Mouse (Mus musculus) right cerebral cortex, adult 18-20 months (tissue): ENCODE measurements at regions not wholly inside any gene's neighbourhood (a gene's known extent, or its start where the extent isn't known, plus 50 kb on each side); places are given as distances from the start of the nearest gene placed in this dataset.
"Not testable (repeated sequence)": the region's sequence is repeated elsewhere in the genome, so short reads cannot be mapped to it uniquely, and the experiment has no call there.

Experiments used
- DNase-seq: peaks from one replicate; pipeline ENCODE4 v3.0.0; 2022; ENCODE audit warnings: mixed read lengths

DNA sequence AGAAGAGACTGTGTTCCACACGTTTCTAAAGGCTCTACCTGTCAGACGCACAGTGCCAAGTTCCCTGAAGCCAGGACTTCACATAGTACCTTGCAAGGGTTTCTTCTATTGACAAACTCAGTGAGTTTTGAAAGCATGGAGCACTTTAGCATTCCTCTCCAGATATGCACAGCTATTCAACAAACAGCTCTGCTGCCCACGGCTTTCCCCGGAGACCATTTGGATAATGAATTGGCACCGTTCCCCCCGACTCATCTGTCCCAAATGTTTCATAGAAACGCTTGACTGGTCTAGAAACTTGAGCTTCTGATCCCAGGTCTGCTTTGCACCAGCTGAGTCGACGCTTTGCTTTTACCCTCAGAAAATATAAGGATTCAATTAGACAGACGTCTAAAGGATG, 162.2 kb upstream of the St6galnac5 start:
- no peak for DNase-seq

DNA sequence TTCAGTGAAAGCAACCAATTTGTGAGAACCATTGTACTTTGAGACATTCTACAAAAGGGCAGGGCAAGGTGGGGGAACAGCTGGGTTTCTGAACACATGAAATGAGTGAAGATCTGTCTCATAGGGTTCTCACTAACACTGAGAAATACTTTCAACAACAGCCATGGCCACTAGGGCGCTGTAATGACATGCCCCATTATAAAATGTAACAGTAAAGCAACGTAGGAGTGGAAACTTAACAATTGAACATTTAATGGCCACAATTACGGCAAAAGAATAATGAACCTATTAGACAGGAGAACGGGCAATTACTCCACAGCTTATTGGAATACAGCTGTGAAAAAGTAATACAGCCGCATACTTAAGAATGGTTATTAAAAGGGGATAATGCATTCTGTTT, 158.9 kb upstream of the St6galnac5 start:
- no peak for DNase-seq

DNA sequence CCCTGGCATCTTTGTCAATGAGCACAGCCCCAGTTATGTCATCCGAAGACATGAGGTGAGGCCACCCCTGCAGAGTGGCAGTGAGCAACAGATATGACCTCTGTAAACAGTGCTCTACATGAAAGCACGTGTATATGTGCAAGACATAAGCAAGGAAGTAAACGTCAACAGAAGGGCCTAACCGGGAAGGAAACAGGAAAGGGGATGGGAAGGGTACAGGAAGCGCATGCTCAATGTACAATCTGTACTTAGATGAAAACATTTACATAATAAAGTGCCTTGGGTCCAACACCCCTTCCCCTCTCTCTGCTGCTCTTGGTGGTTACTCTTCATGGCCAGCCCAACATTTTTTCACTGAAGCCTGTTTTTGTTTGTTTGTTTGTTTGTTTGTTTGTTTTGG, 143.3 kb upstream of the St6galnac5 start:
- no peak for DNase-seq

DNA sequence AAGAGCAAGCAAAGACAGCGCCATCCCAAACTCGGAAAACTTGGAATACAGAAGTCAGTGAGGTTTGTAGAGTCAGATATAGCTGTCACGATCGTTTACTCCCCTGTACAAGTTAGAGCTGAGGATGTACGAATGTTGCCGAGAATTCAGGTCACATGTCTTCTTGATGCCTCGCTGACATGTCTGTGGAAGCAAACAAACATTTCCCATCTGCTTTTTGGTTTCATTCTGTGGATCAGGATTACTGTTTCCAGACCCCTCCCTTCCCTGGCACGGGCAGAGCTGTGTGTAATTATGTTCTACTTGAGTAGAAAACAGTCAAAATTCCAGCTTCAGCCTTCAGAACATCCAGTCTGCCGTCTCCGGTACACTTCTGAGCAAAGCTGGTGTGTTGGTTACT, 139.9 kb upstream of the St6galnac5 start:
- DNase-seq: no peak

DNA sequence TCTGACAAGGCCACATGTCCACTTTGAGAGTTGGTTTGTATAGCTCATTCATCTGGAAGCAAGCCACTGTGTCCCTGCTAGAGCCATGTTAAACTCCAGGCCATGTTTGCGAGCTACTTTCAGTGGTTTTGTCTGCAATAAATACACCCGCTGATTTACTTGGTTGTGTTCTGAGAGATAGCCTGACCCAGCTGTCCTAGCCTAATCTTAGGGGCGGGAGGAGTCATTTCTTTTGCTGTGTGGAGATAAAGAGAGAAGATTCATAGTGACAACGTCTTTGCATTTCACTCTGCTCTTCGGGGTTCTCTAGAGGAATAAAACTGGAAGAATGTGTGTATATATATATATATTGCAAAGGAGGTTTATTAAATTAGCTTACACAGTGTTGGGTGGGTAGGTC, 137.1 kb upstream of the St6galnac5 start:
- DNase-seq: no peak

DNA sequence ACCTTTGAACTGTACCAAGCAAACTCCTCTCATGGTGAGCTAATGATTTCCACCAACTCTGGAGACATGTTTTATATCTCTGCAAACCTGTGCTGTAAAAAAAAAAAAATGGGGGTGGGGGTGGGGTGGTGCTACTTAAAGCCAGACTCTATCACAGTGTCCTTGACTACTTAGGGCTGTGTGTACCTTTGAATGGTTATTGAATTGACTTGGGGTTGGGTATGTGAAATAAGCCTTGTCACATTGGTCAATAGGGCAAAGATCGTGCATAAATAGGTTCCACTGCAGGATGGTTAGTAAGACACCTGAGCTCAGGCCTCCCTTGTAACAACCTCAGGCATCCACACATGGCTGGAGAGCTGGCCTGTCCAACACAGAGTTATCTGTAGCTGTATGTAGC, 136.6 kb upstream of the St6galnac5 start:
- no peak for DNase-seq

DNA sequence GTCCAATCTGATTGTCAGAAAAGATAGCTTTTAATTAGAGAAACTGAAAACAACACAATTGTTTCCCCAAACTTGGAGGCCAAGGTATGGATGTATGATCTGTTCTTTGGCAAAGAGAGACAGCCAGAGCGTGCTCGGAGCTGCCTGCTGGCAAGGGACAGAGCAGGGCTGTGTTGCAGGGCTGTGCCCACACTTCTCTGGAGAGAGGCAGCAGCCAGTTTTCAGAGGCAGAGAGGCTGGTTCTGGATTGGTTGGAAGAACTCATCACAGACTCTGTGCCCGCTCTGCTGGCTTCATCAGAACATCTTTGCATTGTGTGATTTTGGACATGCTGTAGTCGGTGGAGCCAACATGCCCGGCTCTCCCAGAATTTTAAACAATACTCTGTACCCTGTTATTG, 123.5 kb upstream of the St6galnac5 start:
- peak; percentile 30 for DNase-seq

DNA sequence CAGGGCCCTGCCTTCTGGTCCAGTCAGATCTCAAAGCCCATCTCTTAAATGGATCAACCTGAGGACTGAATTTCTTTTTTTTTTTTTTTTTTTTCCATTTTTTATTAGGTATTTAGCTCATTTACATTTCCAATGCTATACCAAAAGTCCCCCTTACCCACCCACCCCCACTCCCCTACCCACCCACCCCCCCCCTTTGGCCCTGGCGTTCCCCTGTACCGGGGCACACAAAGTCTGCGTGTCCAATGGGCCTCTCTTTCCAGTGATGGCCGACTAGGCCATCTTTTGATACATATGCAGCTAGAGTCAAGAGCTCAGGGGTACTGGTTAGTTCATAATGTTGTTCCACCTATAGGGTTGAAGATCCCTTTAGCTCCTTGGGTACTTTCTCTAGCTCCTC, 108.5 kb upstream of the St6galnac5 start:
- not testable (repeated sequence) for DNase-seq

DNA sequence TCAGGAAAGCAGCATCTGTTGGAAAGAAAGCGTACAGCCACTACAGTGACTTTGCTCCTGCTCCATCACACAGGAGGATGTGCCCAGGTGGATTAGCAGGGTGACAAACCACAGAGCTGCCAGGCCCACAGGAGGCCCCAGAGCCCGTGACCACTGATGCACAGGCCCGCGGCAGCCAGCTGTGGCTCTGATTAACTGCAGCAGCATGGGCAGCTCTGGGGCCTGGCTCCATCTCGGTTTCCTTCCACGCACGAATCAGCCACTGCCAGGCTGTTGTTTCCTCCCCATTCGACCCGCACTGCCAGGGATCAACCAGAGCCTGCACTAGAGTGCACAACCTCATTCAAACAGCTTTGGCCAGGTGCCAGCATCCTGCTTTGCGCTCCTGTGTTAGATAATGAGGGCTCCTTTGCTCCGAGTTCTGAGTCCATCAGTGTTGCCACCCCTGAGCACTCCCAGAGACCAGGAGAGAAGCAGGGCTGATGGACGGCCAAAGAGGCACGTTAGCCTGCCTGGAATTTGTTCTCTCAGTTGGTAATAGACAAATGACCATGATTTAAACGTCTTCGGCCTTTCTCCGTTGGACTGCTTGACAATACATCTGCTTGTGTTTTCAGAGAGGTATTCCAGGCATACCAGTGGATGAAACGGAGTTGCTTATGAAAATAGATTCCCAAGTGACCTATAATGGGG, 103.2 kb upstream of the St6galnac5 start:
- peak; percentile 27 for DNase-seq

DNA sequence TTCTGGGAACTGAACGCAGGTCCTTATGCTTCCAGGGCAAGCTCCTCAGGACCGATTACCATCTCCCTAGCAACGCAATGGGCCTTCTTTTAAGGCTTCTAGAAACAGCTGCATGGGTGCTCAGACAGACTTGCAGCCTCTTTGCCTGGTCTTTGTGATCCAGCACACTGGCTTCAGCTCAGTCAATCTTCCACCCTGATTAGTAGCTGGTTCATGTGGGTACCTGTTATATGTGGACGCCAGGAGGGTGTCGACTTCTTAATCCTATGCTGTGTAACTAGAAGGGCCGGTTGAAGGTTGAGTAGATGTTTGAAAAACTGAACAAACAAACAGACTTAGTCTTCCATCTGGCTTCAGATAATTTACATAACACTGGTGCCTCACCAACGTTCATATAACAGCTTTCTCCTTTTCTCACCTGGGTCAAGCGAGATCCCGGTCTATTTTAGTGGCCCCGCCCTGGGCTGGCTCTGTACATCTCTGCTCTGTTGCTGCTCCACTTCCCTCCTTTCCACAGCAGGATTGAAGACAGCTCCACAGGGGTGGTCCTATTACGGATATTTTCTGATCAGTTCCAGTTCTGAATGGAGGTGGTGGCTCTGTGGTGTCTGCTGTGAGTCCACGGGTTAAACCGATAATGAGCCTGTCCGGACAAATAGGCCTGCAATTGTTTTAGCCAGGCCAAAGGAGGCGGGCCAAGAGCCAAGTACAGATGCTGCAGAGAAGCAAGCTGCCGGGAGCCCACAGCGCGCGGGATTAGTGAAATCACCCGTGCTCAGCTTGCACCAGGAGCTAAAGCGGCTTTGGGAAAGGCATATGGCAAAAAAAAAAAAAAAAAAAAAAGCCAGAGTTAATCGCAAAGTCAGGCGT, 102.4 kb upstream of the St6galnac5 start:
- peak; percentile 49 for DNase-seq

DNA sequence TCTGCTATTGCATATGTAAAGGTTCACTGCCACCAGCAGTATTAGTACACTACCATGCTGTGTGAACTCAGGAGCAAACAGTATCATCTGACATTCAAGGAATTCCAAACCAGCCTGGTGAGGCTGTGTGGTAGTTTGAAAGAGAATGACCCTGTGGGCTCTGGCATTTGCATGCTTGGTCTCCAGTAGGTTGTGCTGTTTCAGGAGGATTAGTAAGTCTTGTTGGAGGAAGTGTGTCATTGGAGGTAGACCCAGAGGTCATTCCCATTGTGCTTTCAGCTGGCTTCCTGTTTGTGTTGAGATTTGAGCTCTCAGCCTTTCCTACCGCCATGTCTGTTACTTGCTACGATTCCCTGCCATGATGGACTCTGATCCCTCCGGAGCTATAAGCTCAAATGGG, 98.3 kb upstream of the St6galnac5 start:
- DNase-seq: no peak

DNA sequence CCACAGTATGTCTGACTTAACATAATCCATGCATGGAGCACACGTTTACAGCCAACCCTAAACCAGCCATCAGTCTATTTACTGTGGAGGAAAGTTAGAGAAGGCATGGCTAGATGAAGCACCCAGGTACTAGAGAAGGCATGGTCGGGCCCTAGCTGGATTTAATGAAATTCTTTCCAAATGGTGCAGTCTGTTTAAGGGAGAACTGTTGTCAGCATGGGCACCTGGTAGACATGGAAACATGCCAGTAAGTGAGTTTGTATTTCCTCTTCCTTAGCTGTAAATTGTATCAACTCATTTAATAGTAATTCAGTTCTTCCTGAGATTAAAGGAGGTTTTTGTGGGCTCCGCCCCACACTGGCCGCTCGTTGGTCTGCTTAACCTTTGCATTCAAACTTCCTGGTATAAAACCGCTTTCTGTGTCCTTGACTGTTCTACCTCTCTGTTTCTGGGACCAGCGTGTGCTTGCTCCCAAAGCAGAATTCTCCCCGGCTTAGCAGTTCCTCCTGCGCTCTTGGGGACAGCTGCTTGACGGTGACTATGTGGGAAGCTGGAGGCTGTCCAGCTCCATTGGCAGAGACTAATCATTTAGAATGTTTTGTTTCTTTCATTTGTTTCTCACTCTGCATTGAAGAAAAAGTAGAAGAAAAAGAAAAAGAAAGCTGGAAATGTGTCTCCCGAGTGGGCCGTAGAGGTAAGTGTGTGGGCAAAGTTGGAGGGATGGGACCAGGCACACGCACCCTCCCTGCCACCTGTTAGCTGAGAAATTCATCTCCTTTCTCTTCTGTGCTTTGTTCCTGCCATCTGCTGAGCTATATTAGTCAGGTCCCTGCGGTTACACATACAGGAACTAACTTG, 96.0 kb upstream of the St6galnac5 start:
- DNase-seq: peak; percentile 89

DNA sequence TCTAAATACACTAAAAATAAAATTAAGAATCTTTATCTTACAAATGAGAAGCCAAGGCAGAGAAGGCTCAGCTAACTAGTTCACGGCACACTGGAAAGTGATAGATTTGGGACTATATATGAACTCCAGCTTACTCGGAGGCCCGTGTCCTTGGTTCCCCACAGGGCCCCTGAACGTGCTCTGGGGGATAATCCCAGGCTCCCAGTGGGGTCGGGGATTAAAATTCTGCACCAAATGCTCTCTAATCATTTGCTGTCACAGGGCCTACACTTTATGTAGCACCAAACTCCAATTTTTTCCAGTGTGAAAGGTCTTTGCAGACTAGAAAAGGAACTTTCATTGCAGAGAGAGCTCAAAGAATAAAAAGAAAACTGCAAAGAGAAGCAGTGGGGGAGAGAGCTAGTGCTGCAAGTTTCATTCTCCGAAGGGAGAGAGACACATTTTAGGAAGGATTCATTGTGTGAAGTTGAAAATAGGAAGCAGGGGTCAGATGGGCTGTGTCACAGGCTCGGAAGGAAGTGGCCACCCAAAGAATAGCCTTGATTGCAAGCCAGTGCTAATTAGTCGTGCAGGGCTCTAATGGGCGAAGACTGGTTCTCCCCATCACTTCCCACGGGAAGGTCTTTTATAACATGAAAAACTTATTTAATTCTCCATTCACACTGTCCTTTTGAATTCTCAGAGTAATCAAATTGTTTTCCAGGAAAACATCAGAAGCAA, 90.3 kb upstream of the St6galnac5 start:
- DNase-seq: no peak

DNA sequence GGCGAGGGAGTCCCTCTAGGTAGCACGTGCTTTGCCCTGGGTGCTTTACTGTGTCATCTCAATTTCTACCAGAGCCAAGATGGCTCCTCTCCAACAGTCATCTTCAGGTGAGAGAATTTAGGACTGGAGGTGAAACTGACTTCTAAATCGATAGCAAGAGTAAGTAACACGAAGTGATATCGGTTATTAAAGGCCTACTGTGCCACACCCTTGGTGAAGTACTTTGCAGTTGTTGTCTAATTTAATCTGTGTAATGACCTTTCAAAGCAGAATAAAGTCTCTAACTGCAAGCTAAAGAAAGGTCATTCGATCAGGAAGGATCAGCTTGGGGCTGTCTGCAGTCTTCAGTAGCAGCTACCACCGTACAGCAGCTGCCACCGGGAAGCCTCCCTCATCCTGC, 89.5 kb upstream of the St6galnac5 start:
- DNase-seq: no peak

DNA sequence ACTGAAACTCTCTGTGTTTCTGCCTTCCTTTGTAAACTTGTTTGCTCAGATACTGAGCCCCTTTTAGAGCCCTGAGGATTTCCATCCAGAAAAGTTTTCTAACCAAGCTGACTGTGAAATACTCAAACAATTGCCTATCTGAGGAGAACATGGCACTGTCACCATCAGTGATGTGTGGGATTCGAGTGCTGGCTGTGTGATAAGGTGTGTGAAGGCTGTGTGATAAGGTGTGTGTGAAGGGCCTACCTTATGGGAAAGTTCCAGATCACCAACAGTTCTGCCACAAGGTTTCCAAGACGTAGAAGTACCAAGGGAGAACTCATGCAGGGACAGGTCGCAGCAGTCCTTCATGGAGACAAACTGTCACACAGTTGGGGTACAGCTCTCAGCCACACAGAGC, 89.1 kb upstream of the St6galnac5 start:
- DNase-seq: no peak

DNA sequence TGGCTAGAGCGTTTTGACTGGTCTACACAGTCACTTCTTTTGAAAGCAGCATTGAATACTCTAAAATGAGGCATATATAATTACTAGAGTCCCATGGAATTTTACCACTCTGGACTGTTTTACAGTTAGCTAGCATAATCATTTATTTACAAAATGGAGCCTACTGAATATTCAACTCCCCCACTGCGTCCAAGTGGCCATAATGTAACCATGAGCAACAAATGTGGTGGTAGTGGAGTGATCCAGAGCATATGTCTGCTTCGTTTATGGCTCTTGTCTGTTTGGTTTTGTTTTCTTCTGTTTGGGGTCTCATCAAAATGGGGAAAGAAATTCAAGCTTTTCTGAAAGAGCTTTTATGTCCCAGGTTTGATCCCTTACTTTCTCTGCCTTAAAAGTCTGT, 83.8 kb upstream of the St6galnac5 start:
- DNase-seq: no peak

DNA sequence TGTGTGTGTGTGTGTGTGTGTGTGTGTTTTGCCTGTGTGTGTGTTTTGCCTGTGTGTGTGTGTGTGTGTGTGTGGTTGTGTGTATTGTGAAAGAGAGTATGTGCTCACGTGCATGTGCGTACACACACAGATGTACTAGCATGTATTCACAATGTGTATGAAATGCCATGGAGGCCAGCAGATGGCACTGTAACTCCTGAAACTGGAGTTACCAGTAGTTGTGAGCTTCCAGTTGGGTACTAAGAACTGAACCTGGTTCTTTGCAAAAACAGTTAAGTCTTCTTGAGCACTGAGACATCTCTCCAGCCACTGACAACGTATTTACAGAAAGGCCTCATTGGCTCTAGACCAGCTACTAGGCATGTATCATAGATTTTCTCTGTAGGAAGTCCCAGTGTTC, 71.1 kb upstream of the St6galnac5 start:
- DNase-seq: no peak

DNA sequence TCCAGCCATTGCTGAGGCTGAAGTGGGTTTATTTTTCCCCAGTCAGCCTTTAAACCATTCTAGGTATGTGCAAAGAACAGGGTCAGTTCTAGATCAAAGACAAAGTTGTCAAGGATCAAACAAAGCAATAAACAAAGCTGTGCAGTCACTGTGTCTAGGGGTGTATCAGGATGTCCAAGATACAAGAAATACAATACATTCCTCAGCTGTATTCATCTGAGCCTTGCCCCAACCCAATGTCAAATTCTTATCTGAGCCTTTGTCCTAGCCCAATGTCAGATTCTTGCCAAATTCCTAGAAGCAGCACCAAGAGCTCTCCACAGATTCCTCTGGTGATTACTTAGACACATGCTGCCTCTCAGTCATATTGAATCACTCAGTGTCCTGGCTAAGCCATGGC, 69.5 kb upstream of the St6galnac5 start:
- no peak for DNase-seq

DNA sequence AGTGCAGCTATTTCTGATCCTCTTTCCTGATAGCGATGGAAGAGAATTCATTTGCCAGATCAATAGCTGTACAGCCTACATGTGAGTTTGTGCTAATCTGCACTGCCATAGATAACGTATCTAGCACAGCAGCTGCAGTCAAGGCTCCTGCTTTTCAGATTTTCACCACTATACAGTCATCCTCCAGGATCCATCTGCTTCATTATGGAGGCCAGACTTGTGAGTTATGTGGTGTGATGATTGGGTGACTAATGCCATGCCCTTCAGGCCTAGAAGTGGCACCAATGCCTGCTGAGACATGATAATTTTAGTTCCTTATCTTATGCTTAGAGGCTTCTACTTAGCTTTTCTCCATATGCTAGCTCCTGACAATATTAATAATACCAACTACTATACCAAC, 63.3 kb upstream of the St6galnac5 start:
- no peak for DNase-seq

DNA sequence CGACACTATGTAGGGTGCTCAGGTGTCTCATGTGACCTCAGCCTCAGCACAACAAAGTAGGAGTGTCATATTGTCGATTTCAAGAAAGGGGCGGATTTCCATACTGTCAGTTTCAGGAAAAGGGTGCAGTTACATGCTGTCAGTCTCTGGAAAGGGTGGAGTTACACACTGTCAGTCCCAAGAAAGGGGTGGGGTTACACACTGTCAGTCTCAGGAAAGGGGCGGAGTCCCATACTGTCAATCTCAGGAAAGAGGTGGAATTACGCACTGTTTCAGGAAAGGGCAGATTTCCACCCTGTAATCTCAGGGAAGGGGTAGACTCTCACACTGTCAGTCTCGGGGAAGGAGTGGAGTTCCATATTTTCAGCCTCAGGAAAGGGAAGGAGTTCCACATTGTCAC, 51.9 kb upstream of the St6galnac5 start:
- no peak for DNase-seq
